8 mouse cellular contexts compared by ENCODE assay signal in the genomic region with DNA sequence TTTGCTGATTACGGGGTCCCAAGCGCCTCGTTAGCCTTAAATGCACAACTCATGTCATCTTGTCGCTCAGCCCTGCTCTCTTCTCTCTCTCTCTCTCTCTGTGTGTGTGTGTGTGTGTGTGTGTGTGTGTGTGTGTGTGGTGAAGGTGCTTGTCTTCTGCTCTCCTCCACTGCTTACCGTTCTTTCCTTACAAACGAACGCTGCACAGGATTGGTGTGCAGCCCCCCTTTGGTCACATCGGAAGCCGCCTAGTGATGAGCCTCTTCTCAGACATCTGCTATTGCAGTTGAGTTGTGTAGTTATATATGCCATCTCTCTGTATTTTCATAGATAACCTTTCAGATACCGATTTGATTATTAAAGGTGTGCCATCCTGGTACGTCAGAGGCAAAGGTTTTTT. TPM values are rescaled to one million over a fixed set of nuclear protein-coding genes. Genes with fewer than 3 reads are reported as not detected.
DNase-seq lines count a peak whose midpoint lies in the region; ATAC-seq and TF ChIP-seq lines count a peak whose summit lies in the region.

No protein-coding gene starts in this region.

- ATAC-seq in forebrain, postnatal 0 days: peak; percentile 30

- 6% methylated on average over 11 of the region's 11 CpGs for WGBS in kidney, adult 2 months
- WGBS in forebrain, postnatal 0 days: 2% methylated on average over 11 of the region's 11 CpGs

- H3K27me3 ChIP-seq in kidney, adult 2 months (replicated peaks; ENCODE audit: control insufficient read depth, insufficient read depth, low read length): no peaks in the 10 kb centered on the region
- no peaks in the 10 kb centered on the region for H3K27me3 ChIP-seq in forebrain, postnatal 0 days (ENCODE audit: insufficient read depth, low read length)
- peaks cover 26% of the 10 kb centered on the region for H3K27me3 ChIP-seq in megakaryocyte, embryonic 14.5 days (replicated peaks)

- H3K4me1 ChIP-seq in kidney, adult 2 months (ENCODE audit: control insufficient read depth, insufficient read depth, low read length): no peaks in the 10 kb centered on the region
- H3K4me1 ChIP-seq in ES-E14 (ENCODE audit: control insufficient read depth in 2 of 2, insufficient read depth in 2 of 2, low read length in 2 of 2, poor library complexity in 1 of 2): peaks cover 0 to 2% of the 10 kb centered on the region in 2 experiments; a peak in 1 of 4 replicates
- H3K4me1 ChIP-seq in forebrain, postnatal 0 days (ENCODE audit: insufficient read depth): peaks cover 34% of the 10 kb centered on the region
- peaks cover 41% of the 10 kb centered on the region for H3K4me1 ChIP-seq in megakaryocyte, embryonic 14.5 days

- H3K4me3 ChIP-seq in kidney, adult 2 months (ENCODE audit: insufficient read depth, low read depth, low read length): peak overlapping the region; percentile 58
- peak overlapping the region; percentile 91 to 94 for H3K4me3 ChIP-seq in ES-E14 (ENCODE audit: insufficient read depth in 1 of 2, low read depth in 1 of 2, low read length in 2 of 2, poor library complexity in 1 of 2, severe bottlenecking in 1 of 2)
- H3K4me3 ChIP-seq in forebrain, postnatal 0 days (ENCODE audit: low read depth, low read length): peak overlapping the region; percentile 68
- H3K4me3 ChIP-seq in megakaryocyte, embryonic 14.5 days (replicated peaks): peak overlapping the region; percentile 93

- no peak for TF ChIP-seq CTCF in kidney, adult 2 months (conservative IDR thresholded peaks at IDR 0.05; ENCODE audit: insufficient read depth, insufficient read length, low read depth, low read length)
- peak; percentile 37 for TF ChIP-seq CTCF in forebrain, postnatal 0 days (IDR thresholded peaks at IDR 0.05; ENCODE audit: low read depth)

- no peak for TF ChIP-seq POLR2A in kidney, adult 2 months (IDR thresholded peaks at IDR 0.05; ENCODE audit: low read depth, low read length)

- in situ Hi-C loops in ES-E14 (cut with MboI; ENCODE audit: low sequenced_read_pairs in 2 of 2, unreplicated experiment in 2 of 2): no loop called here

- peak overlapping the region; percentile 86; the same call in 1 of the 2 replicates for H3K9ac ChIP-seq in ES-E14 (ENCODE audit: insufficient read depth, low read depth, low read length, poor library complexity, severe bottlenecking)
- H3K9ac ChIP-seq in forebrain, postnatal 0 days: peak overlapping the region; percentile 98

- no peak for DNase-seq in kidney, adult 2 months
- no peak for DNase-seq in kidney, postnatal 36 days
- DNase-seq in ES-E14 (ENCODE audit: low read depth, low spot score): no peak
- DNase-seq in forebrain, postnatal 0 days: no peak
- no peak for DNase-seq in embryo, embryonic 11 days
- no peak for DNase-seq in adrenal gland, adult 2 months
- no peak for DNase-seq in heart, postnatal 4 days

- peak overlapping the region; percentile 76 for H3K4me2 ChIP-seq in forebrain, postnatal 0 days (ENCODE audit: low read depth)

- no peaks in the 10 kb centered on the region for H3K9me3 ChIP-seq in ES-E14 (ENCODE audit: control insufficient read depth, insufficient read depth, low read depth, low read length)
- no peaks in the 10 kb centered on the region for H3K9me3 ChIP-seq in forebrain, postnatal 0 days (ENCODE audit: low read length)
- no peaks in the 10 kb centered on the region for H3K9me3 ChIP-seq in megakaryocyte, embryonic 14.5 days

- no peak overlapping the region for H3K27ac ChIP-seq in kidney, adult 2 months (ENCODE audit: insufficient read depth, low read depth, low read length)
- no peak overlapping the region for H3K27ac ChIP-seq in ES-E14 (ENCODE audit: insufficient read depth, low read depth, low read length, poor library complexity, severe bottlenecking)
- H3K27ac ChIP-seq in forebrain, postnatal 0 days (ENCODE audit: low read depth, low read length): peak overlapping the region; percentile 95

- no peaks in the 10 kb centered on the region for H3K36me3 ChIP-seq in kidney, adult 2 months (ENCODE audit: control insufficient read depth, insufficient read depth, low read length)
- no peaks in the 10 kb centered on the region for H3K36me3 ChIP-seq in ES-E14 (ENCODE audit: control insufficient read depth, insufficient read depth, low read length, poor library complexity, severe bottlenecking)
- H3K36me3 ChIP-seq in forebrain, postnatal 0 days (ENCODE audit: insufficient read depth): no peaks in the 10 kb centered on the region
- no peaks in the 10 kb centered on the region for H3K36me3 ChIP-seq in megakaryocyte, embryonic 14.5 days (replicated peaks; ENCODE audit: low read length)

TF ChIP-seq in ES-E14, 5 proteins besides CTCF, POLR2A, EP300 and RAD21:
- TF ChIP-seq ZC3H11A (IDR thresholded peaks at IDR 0.05; ENCODE audit: borderline replicate concordance, low read depth, low read length) (no peak), ZNF384 (IDR thresholded peaks at IDR 0.05; ENCODE audit: low read depth, low read length) (no peak), CHD2 (IDR thresholded peaks at IDR 0.05; ENCODE audit: low read depth, low read length) (no peak), HCFC1 (IDR thresholded peaks at IDR 0.05; ENCODE audit: borderline replicate concordance, insufficient read depth, low read length) (no peak), MAFK (IDR thresholded peaks at IDR 0.05; ENCODE audit: insufficient read depth, low read depth, low read length) (no peak)
TF ChIP-seq in ES-E14: peak in this region for 0.

RNA-seq across cellular contexts. Expression of gene Slain1, which starts 1.1 kb away (rescaled TPM):
- 3.8 and 4.1 TPM in 2 replicates for polyA plus RNA-seq in kidney, adult 2 months (2012; rRNA removed)
- 3.8 and 6.4 TPM in 2 replicates for total RNA-seq in ES-E14 (2012; rRNA removed)
- 100 and 104 TPM in 2 replicates for total RNA-seq in forebrain, postnatal 0 days (2014; rRNA removed)
- 42.6 and 44.2 TPM in 2 replicates for polyA plus RNA-seq in forebrain, postnatal 0 days (2015; fragmentation: Nextera tagmentation; extraction: Ambion mirVana)
- 3.8 and 5.6 TPM in 2 replicates for polyA plus RNA-seq in megakaryocyte, embryonic 14.5 days (2012; ENCODE audit: insufficient read depth, low replicate concordance)
- 1 to 10 TPM; 1.5 to 2.9 TPM for total RNA-seq in adrenal gland, adult 2 months (2021)
- 2.9 TPM in 2 replicates for polyA plus RNA-seq in adrenal gland, adult 2 months (2012; rRNA removed)
- total RNA-seq in heart, postnatal 4 days (2021): under 1 TPM; 0.31 to 0.45 TPM

Comparison
In these comparisons a context has a peak if more than half of its experiments do, and no peak if none do; other contexts are left out.
1. RNA of gene Slain1, which starts 1.1 kb away (total RNA-seq): 100 to 104 TPM in forebrain, postnatal 0 days; 3.8 to 6.4 TPM in ES-E14, 1.5 to 2.9 TPM in adrenal gland, adult 2 months and 0.31 to 0.45 TPM in heart, postnatal 4 days; every median in the first group is over 10 times any median in the second.
2. Peak in every context shown above with its lines, with median percentiles within 50 percentile points of each other: H3K4me3 ChIP-seq.